Mouse (Mus musculus) gastrocnemius, postnatal 10 days (tissue): ENCODE data around the gene Arih1. TPM values are rescaled to one million over a fixed set of nuclear protein-coding genes. Genes with fewer than 3 reads are reported as not detected.
A peak's percentile ranks its signal among the peaks of the same experiment; 100 is the strongest.

Experiments
- DNase-seq: peaks from one replicate; pipeline ENCODE4 v3.0.0; 2021; ENCODE audit warnings: mixed read lengths
- long read RNA-seq, 2 experiments: library from polyadenylated mRNA; stranded (forward); transcript quantifications; one replicate each; pipeline ENCODE4 v2.0.0; 2021
- total RNA-seq, 2 experiments: library from RNA; stranded (reverse); gene quantifications; 2 replicates each; pipeline ENCODE4 v1.2.3; 2021

Arih1 gene
- total RNA-seq, result 10 to 100 TPM; 79.2 to 92.0 TPM
- long read RNA-seq, experiment 1, full-length matches to known transcripts, result 38 of 44 reads
- long read RNA-seq, experiment 1, partial matches to known transcripts, result 4 of 44 reads
- long read RNA-seq, experiment 1, other reads (novel, unspliced or antisense), result 2 of 44 reads
- long read RNA-seq, experiment 2, full-length matches to known transcripts, result 27 of 36 reads
- long read RNA-seq, experiment 2, partial matches to known transcripts, result 2 of 36 reads
- long read RNA-seq, experiment 2, other reads (novel, unspliced or antisense), result 7 of 36 reads

GRCm38 (mm10) chr9:59486549-59487065 lies at the start of gene Arih1:
Arih1 (minus strand) TSS chr9:59486618.
- peak; percentile 99 for DNase-seq

DNA sequence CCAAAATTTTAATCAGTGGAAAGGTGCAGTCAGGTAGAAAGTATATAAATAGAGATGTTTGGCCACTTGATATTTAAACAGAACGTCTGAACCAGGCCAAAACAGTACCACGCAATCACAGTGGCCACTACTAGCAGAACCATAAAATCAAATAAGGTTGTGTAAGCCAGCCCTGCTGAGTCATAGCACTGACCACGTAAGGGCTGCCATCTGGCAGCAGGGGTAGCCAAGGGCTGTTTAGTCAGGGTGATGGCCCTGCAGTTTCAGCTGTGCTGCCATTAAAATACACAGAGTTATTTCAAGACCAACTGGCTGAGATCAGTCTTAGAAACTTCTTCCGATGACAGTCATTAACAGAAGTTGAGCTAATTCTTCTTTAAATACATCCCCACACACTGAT lies 47.5 kb upstream of the Arih1 start:
- DNase-seq, result peak; percentile 37

DNA sequence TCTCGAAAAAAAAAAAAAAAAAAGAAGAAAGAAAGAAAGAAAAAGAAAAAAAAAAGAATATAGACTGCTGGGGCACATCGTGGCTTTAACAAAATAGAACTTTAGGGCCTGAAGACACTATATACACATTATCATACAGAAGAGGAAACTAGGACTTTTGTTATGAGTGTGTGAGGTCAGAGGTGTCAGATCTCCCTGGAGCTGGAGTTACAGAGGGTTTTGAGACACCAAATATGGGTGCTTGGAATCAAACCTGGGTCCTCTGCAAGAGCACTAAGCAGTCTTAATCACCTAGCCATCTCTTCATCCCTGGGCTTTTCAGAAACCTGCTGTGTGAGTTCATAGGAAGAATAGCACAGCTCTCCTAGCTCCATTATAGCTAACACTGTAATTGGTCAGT lies 47.0 kb upstream of the Arih1 start:
- DNase-seq, result no peak

DNA sequence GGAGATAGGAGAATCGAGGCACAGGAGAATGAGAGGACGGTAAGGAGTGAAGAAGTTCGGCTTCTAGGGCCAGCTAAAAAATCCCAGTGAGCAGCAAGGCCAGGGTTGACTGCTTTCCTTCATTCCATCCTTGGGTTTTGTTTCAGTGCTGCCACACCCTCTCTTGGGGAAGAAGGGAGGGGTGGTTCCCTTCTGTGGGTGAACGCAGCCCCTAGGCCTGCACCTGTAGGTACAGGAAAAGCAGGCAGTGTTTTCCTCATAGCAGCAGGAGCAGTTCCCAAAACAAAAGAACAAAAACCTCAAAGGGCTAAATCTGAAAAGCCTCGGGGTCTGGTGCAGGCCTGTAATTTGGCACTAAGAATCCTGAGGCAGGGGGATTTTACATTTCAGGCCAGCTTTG lies 45.2 kb upstream of the Arih1 start:
- DNase-seq, result no peak

DNA sequence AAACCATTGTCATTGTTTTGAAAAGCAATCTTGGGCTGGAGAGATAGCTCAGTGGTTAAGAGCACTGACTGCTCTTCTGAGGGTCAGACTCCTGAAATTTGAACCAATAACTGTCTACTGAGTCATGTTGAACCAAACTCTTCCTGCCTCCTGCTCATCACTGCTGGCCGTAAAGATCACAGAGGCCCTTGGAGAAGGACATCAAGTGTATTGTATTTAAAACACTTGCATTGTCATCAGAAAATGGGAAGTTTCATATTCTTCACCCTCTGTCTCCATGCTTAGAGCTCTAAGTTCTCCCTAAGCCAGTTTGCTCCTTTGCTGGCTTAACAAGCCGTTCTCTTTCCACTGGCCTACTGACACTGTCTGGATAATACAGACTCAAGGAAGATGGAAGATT lies 41.9 kb upstream of the Arih1 start:
- DNase-seq, result no peak

DNA sequence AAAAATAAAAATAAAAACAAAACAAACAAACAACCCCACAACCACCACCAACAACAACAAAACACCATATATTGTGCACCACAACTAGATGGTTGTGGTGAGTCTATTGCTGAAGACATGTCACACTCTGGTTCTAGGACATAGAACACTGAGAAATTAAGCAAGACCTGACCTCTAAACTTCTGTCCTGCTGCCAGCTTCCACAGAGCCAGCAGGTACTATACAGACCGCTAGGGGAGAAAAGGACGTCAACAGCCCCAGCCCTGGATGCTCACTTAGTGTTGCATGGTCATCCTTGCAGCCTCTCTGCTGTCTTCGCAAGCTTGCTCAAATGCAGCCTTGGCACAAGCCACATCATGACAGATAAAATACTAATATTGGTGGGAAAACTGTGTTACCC lies 41.2 kb upstream of the Arih1 start:
- DNase-seq, result no peak

- no peak for DNase-seq
Measured at GRCm38 (mm10) chr9:59526727-59527126, 40.3 kb upstream of the Arih1 start.

DNA sequence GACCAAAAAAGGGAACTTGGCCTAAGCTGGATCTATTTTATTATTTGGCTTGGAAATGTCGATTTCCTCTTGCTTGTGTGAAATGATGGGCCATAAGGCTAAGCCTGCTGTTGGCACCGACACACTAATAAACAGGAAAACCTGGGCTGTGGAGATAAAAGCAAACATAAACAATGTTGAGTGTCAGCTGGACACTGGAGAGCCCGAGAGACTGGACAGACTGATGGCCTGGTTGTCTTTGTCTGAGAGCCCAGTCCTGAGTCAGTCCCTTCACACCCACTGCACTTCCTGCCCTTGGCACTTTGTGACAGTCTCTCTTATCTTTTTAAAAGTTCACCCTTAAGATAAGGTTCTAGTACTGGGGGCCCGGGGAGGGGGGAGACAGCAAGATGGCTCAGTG lies 36.5 kb upstream of the Arih1 start:
- no peak for DNase-seq

DNA sequence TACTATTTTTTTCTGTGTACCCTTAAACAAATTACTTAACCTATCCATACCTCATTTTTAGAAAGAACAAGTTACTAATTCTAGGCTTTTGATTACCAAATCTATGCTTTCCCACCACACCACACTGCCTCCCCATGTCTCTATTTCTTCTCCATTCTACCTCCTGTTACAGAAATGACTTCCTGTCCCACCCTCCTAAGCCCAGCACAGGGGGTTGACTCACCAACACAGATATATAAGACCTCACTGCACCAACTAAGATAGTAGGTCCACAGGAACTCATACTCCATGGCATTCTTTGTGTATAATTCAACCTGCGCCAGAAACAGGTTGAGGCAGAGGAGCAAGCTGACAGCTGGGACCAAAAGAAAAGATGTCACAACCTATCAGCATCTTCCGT lies 33.0 kb upstream of the Arih1 start:
- DNase-seq, result no peak

GRCm38 (mm10) chr9:59518976-59519375 lies 32.6 kb upstream of the Arih1 start:
- DNase-seq, result peak; percentile 50

DNA sequence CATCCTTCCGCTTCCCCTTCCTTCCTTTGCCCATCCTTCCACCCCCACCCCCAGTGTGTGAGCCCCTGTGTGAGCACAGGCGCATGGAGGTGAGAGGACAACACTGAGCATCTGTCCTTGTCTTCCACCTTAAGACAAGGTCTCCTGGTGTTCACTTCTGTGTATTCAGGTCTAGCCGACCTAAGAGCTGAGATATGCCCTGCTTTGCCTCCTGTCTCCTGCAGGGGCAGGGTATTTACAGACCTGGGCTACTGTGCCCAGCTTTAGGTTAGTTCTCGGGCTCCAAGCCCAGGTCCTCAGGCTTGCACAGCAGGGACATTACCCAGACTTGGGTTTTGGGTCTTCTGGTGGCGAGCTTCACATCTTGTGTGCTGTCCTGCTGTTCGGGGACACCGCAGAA lies 30.7 kb upstream of the Arih1 start:
- DNase-seq, result no peak

- no peak for DNase-seq
Measured at GRCm38 (mm10) chr9:59515069-59515468, 28.7 kb upstream of the Arih1 start.

DNA sequence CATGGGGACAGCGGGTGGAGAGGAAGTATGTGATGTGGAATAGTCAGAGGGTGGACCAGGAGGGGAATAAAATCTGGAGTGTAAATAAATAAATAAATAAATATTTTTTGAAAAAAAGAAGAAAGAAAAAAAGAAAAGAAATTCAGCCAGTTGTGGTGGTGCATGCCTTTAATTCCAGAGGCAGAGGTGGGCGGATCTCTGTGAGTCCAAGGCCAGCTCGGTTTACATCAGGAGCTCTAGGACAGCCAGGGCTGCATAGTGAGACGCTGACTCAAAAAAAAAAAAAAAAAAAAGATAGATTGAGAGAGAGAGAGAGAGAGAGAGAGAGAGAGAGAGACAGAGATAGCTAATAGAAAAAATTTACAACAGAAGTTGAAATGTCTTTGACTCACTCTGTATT lies 26.0 kb upstream of the Arih1 start:
- DNase-seq, result no peak

DNA sequence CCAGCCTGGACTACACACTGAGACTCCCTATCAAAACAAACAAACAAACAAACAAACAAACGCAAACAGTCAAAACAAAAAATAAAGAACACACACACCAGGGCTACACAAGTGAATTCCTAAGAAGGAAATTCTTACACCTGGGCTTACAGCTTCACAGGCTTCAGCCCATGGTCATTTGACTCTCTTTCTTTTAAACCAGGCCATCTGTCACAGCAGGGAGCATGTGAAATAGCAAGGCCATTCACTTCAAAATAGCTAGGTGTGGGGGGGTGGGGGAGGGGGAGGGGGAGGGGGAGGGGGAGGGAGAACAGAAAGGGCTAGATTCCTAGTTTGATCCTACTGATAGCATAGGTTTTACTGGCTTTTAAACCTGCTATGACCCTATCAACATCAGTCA lies 21.7 kb upstream of the Arih1 start:
- DNase-seq, result no peak

GRCm38 (mm10) chr9:59487331-59487730 lies 913 bp upstream of the Arih1 start:
- no peak for DNase-seq

DNA sequence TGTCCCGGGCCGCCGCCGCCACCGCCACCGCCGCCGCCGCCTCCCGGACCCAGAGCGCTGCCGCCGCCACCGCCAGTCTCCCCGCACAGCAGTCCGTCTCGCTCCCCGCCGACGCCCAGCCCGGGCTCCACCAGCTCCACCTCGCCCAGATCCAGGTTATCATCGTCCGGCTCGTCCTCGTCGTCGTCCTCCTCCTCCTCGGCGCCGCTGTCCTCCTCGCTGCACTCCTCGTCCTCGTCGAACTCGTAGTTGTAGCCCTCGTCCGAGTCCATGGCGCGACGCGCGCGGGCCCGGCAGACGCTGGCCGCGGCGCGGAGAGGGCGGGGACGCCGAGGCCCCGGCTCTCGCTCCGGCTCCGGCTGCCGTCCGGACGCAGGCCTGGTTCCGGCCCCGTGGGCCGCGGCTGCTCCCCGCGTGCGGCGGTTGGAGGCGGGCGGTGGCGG lies 321 bp downstream of the Arih1 start:
- no peak for DNase-seq

DNA sequence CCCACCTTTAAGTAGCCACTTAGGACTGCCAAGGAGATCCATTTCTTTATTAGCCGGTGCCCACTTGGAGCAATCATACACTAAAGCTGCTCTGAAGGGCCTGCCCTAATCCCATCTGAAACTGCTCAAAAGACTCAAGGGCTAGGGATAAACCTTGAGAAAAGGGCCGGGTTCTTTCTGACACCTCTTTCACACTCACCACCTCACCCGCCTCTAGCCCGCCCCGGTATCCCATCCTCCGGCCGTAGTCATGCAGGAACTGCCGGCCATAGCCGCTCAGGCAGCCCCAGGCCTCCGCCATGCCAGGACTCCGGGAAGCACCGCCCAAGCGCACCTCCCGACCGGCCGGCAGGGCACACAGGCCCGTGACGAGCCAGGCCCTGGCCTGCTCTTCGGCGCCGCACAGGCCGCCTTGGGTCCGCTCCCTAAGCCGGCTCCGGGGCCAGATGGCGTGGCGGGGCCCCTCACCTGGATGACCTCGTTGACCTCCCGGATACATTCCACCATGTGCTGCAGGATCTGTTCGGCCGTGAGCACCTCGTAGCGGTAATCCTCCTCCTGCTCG lies 825 bp downstream of the Arih1 start:
- peak; percentile 79 for DNase-seq

DNA sequence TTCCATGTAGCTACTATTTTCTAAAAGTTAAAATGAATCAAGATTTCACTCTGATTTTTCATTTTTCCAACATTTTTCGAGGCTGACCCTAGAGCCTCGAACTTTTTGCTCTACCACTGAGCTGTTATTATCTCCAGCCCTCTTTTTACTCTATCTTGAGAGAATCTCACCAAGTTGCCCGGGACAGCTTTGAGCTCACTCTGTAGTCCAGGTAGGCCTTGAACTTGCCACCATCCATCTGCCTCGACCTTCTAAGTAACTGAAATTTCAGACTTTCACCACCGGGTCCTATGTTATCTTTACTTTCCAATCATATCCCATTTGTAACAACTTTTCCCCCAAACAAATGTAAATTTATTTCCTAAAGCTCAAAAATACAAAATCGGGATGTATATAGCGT lies 1.7 kb downstream of the Arih1 start:
- no peak for DNase-seq

DNA sequence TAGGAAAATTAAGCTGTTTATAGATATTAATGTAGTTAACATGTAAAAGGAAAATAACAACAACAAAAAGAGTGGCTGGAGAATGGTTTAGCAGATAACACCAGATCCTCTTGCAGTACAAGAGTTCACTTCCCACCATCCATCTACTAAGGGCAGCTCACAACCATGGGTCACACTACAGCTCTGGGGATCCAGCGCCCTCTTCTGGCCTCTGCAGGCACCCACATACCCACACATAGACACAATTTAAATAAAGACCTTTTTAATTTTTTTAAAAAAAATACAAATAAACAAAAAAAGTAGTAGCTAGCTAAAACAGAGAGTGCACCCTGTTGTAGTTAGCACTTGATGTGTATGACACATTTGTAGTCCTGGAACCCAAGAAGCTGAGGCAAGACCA lies 4.0 kb downstream of the Arih1 start:
- peak; percentile 11 for DNase-seq

DNA sequence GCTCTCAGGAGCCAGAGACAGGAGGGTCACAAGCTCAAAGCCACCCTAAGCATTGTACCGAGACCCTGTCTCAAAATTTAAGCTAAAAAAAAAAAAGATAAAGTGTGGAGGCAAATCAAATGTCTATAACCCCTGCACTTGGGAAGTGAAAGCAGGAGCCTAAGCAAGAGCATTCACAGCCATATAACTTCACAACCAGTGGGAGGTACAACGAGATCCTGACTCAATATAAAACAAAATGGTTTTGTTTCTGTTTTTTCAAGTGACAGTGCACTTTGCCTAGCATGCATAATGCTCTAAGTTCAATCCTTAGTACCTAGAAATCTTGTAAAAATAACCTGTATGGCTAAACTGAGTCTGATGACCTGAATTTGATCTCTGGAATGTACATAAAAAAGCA lies 9.8 kb downstream of the Arih1 start:
- no peak for DNase-seq

GRCm38 (mm10) chr9:59474838-59475237 lies 11.6 kb downstream of the Arih1 start:
- DNase-seq, result no peak

DNA sequence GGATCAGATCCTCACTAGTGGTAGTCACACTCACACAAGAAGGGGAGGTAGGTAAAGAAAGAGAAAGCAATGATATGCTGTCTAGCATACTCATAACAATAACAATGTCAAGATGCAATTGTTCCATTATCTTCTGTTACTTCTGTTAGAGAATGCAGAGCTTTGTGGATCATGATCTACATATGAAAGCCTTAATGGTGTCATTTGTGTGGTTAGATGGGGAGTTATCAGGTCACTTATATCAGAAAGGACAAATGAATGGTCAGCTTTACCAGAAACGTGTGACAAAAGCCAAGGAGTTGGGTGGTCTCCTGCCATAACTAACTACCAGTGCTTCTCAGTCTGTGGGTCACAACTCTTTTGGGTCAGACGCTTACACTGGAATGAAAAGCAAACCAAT lies 13.2 kb downstream of the Arih1 start:
- DNase-seq, result no peak

GRCm38 (mm10) chr9:59469446-59469845 lies 17.0 kb downstream of the Arih1 start:
- DNase-seq, result no peak

- DNase-seq, result no peak
Measured at GRCm38 (mm10) chr9:59464293-59464692, 22.1 kb downstream of the Arih1 start.
